Mouse (Mus musculus): Measurements from ENCODE around the gene Uap1l1. TPM values are rescaled to one million over a fixed set of nuclear protein-coding genes. Genes with fewer than 3 reads are reported as not detected.
"Not testable (repeated sequence)": the region's sequence is repeated elsewhere in the genome, so short reads cannot be mapped to it uniquely, and the experiment has no call there.

Uap1l1 gene
- 1.7 and 2.2 TPM in 2 replicates for polyA plus RNA-seq (2012; rRNA removed)

GRCm38 (mm10) chr2:25365091-25365761 lies at the start of gene Uap1l1:
Uap1l1 (minus strand) TSS chr2:25365682.
- Histone ChIP-seq H3K27ac (ENCODE audit: control insufficient read depth, insufficient read depth, low read depth, low read length) (no peak within 1 kb of the TSS), H3K27me3 (ENCODE audit: control insufficient read depth, insufficient read depth, low read length) (no peaks in the 10 kb centered on the region), H3K4me1 (ENCODE audit: control insufficient read depth, insufficient read depth, low read length) (peaks cover 3% of the 10 kb centered on the region), H3K36me3 (ENCODE audit: control insufficient read depth, insufficient read depth, low read length) (no peaks in the 10 kb centered on the region), H3K4me3 (ENCODE audit: control insufficient read depth, low read depth, low read length) (peak within 1 kb of the TSS; percentile 55)
- TF ChIP-seq POLR2A (IDR thresholded peaks at IDR 0.05; ENCODE audit: control insufficient read depth, low read depth, low read length) = peak; percentile 52; the same call in 1 of the 2 replicates
- no peak for TF ChIP-seq CTCF (IDR thresholded peaks at IDR 0.05; ENCODE audit: control insufficient read depth, insufficient read depth, insufficient replicate concordance, low read depth, low read length)

- not testable (repeated sequence) for H3K36me3 ChIP-seq (ENCODE audit: control insufficient read depth, insufficient read depth, low read length); H3K27me3 ChIP-seq (ENCODE audit: control insufficient read depth, insufficient read depth, low read length); H3K4me3 ChIP-seq (ENCODE audit: control insufficient read depth, low read depth, low read length); H3K4me1 ChIP-seq (ENCODE audit: control insufficient read depth, insufficient read depth, low read length); H3K27ac ChIP-seq (ENCODE audit: control insufficient read depth, insufficient read depth, low read depth, low read length)
These were observed 48.0 kb upstream of the Uap1l1 start for GRCm38 (mm10) chr2:25413436-25413835.

- Histone ChIP-seq H3K27ac (ENCODE audit: control insufficient read depth, insufficient read depth, low read depth, low read length) (no peak overlapping the region), H3K4me3 (ENCODE audit: control insufficient read depth, low read depth, low read length) (no peak overlapping the region), H3K27me3 (ENCODE audit: control insufficient read depth, insufficient read depth, low read length) (no peaks in the 10 kb centered on the region), H3K36me3 (ENCODE audit: control insufficient read depth, insufficient read depth, low read length) (no peaks in the 10 kb centered on the region), H3K4me1 (ENCODE audit: control insufficient read depth, insufficient read depth, low read length) (no peaks in the 10 kb centered on the region)
- TF ChIP-seq POLR2A (IDR thresholded peaks at IDR 0.05; ENCODE audit: control insufficient read depth, low read depth, low read length) = no peak
- TF ChIP-seq CTCF (IDR thresholded peaks at IDR 0.05; ENCODE audit: control insufficient read depth, insufficient read depth, insufficient replicate concordance, low read depth, low read length) = no peak
These were observed 43.4 kb upstream of the Uap1l1 start for GRCm38 (mm10) chr2:25408908-25409307.

GRCm38 (mm10) chr2:25403994-25404393 lies 38.5 kb upstream of the Uap1l1 start:
- H3K36me3 ChIP-seq (ENCODE audit: control insufficient read depth, insufficient read depth, low read length) = no peaks in the 10 kb centered on the region
- TF ChIP-seq CTCF (IDR thresholded peaks at IDR 0.05; ENCODE audit: control insufficient read depth, insufficient read depth, insufficient replicate concordance, low read depth, low read length) = no peak
- no peak for TF ChIP-seq POLR2A (IDR thresholded peaks at IDR 0.05; ENCODE audit: control insufficient read depth, low read depth, low read length)
- peaks cover 8% of the 10 kb centered on the region for H3K4me1 ChIP-seq (ENCODE audit: control insufficient read depth, insufficient read depth, low read length)
- H3K27me3 ChIP-seq (ENCODE audit: control insufficient read depth, insufficient read depth, low read length) = no peaks in the 10 kb centered on the region
- no peak overlapping the region for H3K4me3 ChIP-seq (ENCODE audit: control insufficient read depth, low read depth, low read length)
- H3K27ac ChIP-seq (ENCODE audit: control insufficient read depth, insufficient read depth, low read depth, low read length) = no peak overlapping the region

- Histone ChIP-seq H3K27me3 (ENCODE audit: control insufficient read depth, insufficient read depth, low read length) (no peaks in the 10 kb centered on the region), H3K27ac (ENCODE audit: control insufficient read depth, insufficient read depth, low read depth, low read length) (no peak overlapping the region), H3K4me3 (ENCODE audit: control insufficient read depth, low read depth, low read length) (peak overlapping the region; percentile 86), H3K4me1 (ENCODE audit: control insufficient read depth, insufficient read depth, low read length) (peaks cover 8% of the 10 kb centered on the region), H3K36me3 (ENCODE audit: control insufficient read depth, insufficient read depth, low read length) (no peaks in the 10 kb centered on the region)
- no peak for TF ChIP-seq CTCF (IDR thresholded peaks at IDR 0.05; ENCODE audit: control insufficient read depth, insufficient read depth, insufficient replicate concordance, low read depth, low read length)
- TF ChIP-seq POLR2A (IDR thresholded peaks at IDR 0.05; ENCODE audit: control insufficient read depth, low read depth, low read length) = peak; percentile 46
These were observed 37.6 kb upstream of the Uap1l1 start for GRCm38 (mm10) chr2:25402972-25403601.

GRCm38 (mm10) chr2:25402377-25402971 lies 37.0 kb upstream of the Uap1l1 start:
- no peaks in the 10 kb centered on the region for H3K36me3 ChIP-seq (ENCODE audit: control insufficient read depth, insufficient read depth, low read length)
- no peak overlapping the region for H3K27ac ChIP-seq (ENCODE audit: control insufficient read depth, insufficient read depth, low read depth, low read length)
- H3K27me3 ChIP-seq (ENCODE audit: control insufficient read depth, insufficient read depth, low read length) = no peaks in the 10 kb centered on the region
- H3K4me3 ChIP-seq (ENCODE audit: control insufficient read depth, low read depth, low read length) = peak overlapping the region; percentile 86
- TF ChIP-seq POLR2A (IDR thresholded peaks at IDR 0.05; ENCODE audit: control insufficient read depth, low read depth, low read length) = no peak
- TF ChIP-seq CTCF (IDR thresholded peaks at IDR 0.05; ENCODE audit: control insufficient read depth, insufficient read depth, insufficient replicate concordance, low read depth, low read length) = peak; percentile 59; the same call in 1 of the 2 replicates
- H3K4me1 ChIP-seq (ENCODE audit: control insufficient read depth, insufficient read depth, low read length) = peaks cover 8% of the 10 kb centered on the region

GRCm38 (mm10) chr2:25400764-25401163 lies 35.3 kb upstream of the Uap1l1 start:
- no peak overlapping the region for H3K27ac ChIP-seq (ENCODE audit: control insufficient read depth, insufficient read depth, low read depth, low read length)
- TF ChIP-seq CTCF (IDR thresholded peaks at IDR 0.05; ENCODE audit: control insufficient read depth, insufficient read depth, insufficient replicate concordance, low read depth, low read length) (peak; percentile 37; the same call in 1 of the 2 replicates), POLR2A (IDR thresholded peaks at IDR 0.05; ENCODE audit: control insufficient read depth, low read depth, low read length) (no peak)
- peak overlapping the region; percentile 33 for H3K4me3 ChIP-seq (ENCODE audit: control insufficient read depth, low read depth, low read length)
- H3K27me3 ChIP-seq (ENCODE audit: control insufficient read depth, insufficient read depth, low read length) = no peaks in the 10 kb centered on the region
- H3K4me1 ChIP-seq (ENCODE audit: control insufficient read depth, insufficient read depth, low read length) = peaks cover 15% of the 10 kb centered on the region
- no peaks in the 10 kb centered on the region for H3K36me3 ChIP-seq (ENCODE audit: control insufficient read depth, insufficient read depth, low read length)

Data from testis, adult 2 months (tissue).